In genomic region chr13:13349288-13349687, GRCm38 (mm10) we compare ENCODE assay signal across 8 mouse cellular contexts.
DNase-seq lines count a peak whose midpoint lies in the region.

No protein-coding gene starts in this region.

- peak; percentile 18 for DNase-seq in cerebellum, adult 11-12 months
- DNase-seq in cerebellum, adult 9-11 months: no peak
- peak; percentile 21 for DNase-seq in right cerebral cortex, adult 18-20 months
- DNase-seq in right cerebral cortex, postnatal 36 days (ENCODE audit: low spot score in 2 of 2): no peak
- peak; percentile 15 for DNase-seq in embryo, embryonic 9.5 days (ENCODE audit: extremely low spot score)
- DNase-seq in kidney, postnatal 14 days: peak; percentile 72
- DNase-seq in mesoderm, embryonic 11.5 days (ENCODE audit: low read depth, low spot score): peak; percentile 23
- DNase-seq in thymus, postnatal 25 days: peak; percentile 53

Comparison
In these comparisons a context has a peak if more than half of its experiments do, and no peak if none do; other contexts are left out.
1. DNase-seq: peak in cerebellum, adult 11-12 months (single experiment), right cerebral cortex, adult 18-20 months (single experiment), embryo, embryonic 9.5 days (single experiment), kidney, postnatal 14 days (single experiment), mesoderm, embryonic 11.5 days (single experiment) and thymus, postnatal 25 days (single experiment); none in cerebellum, adult 9-11 months (single experiment) and right cerebral cortex, postnatal 36 days (0 of 2).